Mouse (Mus musculus) NIH3T3 (cell line): ENCODE data around the gene Wnt9b.

Experiments
- DNase-seq: peaks from one replicate; pipeline ENCODE4 v3.0.0-alpha.2; 2012; ENCODE audit warnings: low read depth

Wnt9b gene

DNA sequence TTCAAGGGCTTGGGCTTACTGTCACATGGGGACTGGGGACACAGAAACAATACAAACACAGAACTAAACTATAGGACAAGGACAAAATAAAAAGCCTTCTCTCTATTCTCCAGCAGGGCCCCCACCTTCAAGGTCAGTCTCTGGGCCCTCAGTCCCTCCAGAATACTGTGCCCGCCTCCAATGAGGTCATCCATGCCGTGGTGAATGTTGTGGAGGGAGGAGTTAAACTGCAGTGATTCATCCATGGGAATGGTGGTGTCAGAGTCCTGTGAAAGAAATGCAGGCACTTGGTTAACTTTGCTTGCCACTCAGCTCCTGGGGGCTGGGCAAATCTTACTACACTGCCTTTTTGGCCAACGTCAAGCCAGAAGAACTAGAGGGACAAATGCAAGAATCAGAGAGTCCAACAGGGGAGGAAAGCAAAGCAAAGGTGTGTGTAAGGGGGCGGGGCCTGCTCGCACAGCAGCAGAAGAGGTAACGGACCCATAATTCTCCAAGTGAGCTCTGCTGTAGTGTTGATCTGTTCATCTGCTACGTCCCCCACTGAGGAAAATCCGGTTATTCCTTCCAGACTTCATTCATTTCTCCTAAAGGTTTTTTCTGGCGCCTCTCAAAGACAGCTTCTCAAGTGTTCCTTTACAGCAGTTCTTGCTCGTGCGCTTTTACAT, 65.8 kb downstream of the Wnt9b start:
- DNase-seq: peak; percentile 81
